Mouse (Mus musculus): ENCODE measurements around the gene Samd13. TPM values are rescaled to one million over a fixed set of nuclear protein-coding genes. Genes with fewer than 3 reads are reported as not detected.

Samd13 gene
- total RNA-seq, 2 experiments from 2014 or later: 0.23 to 0.59 TPM

GRCm38 (mm10) chr3:146616533-146617283 is 68.7 kb downstream of the Samd13 start:
- DNase-seq (ENCODE audit: low spot score in 2 of 2): no peak

GRCm38 (mm10) chr3:146615496-146615895 is 69.9 kb downstream of the Samd13 start, which contains the start of gene Dnase2b:
Gene Dnase2b (minus strand): TSS chr3:146615596.
- no peak for DNase-seq (ENCODE audit: low spot score in 2 of 2)

- DNase-seq (ENCODE audit: low spot score in 2 of 2): no peak
Measured at GRCm38 (mm10) chr3:146611821-146612220, 73.6 kb downstream of the Samd13 start.

- DNase-seq (ENCODE audit: low spot score in 2 of 2): no peak
Measured at GRCm38 (mm10) chr3:146611261-146611660, 74.1 kb downstream of the Samd13 start.

- DNase-seq (ENCODE audit: low spot score in 2 of 2): peak; percentile 30 to 54
Measured at GRCm38 (mm10) chr3:146610322-146610721, 75.1 kb downstream of the Samd13 start.

- DNase-seq (ENCODE audit: low spot score in 2 of 2): peak; percentile 43 to 59
Measured at GRCm38 (mm10) chr3:146607368-146607767, 78.0 kb downstream of the Samd13 start.

- DNase-seq (ENCODE audit: low spot score in 2 of 2): no peak
Measured at GRCm38 (mm10) chr3:146604647-146605046, 80.7 kb downstream of the Samd13 start.

GRCm38 (mm10) chr3:146602531-146602930 is 82.9 kb downstream of the Samd13 start:
- DNase-seq (ENCODE audit: low spot score in 2 of 2): no peak

- no peak for DNase-seq (ENCODE audit: low spot score in 2 of 2)
Measured at GRCm38 (mm10) chr3:146601205-146601604, 84.2 kb downstream of the Samd13 start.

GRCm38 (mm10) chr3:146599198-146599900 is 86.0 kb downstream of the Samd13 start:
- DNase-seq (ENCODE audit: low spot score in 2 of 2): no peak

GRCm38 (mm10) chr3:146598411-146598810 is 87.0 kb downstream of the Samd13 start:
- DNase-seq (ENCODE audit: low spot score in 2 of 2): peak; percentile 33 to 51

GRCm38 (mm10) chr3:146596864-146597263 is 88.5 kb downstream of the Samd13 start:
- DNase-seq (ENCODE audit: low spot score in 2 of 2): no peak

GRCm38 (mm10) chr3:146596387-146596786 is 89.0 kb downstream of the Samd13 start:
- no peak for DNase-seq (ENCODE audit: low spot score in 2 of 2)

GRCm38 (mm10) chr3:146595440-146595839 is 90.0 kb downstream of the Samd13 start:
- DNase-seq (ENCODE audit: low spot score in 2 of 2): no peak

Other genes with a start within 250 kb of the Samd13 start
- 1 to 10 TPM; 6.5 to 7.5 TPM for gene Ctbs, start 235.8 kb downstream of the Samd13 start, total RNA-seq (2021)
- 1 to 10 TPM; 2.5 to 3.4 TPM for gene Spata1, start 185.8 kb downstream of the Samd13 start, total RNA-seq (2021)
- gene Gng5, start 185.8 kb downstream of the Samd13 start, total RNA-seq (2021): 10 to 100 TPM; 48.4 to 49.5 TPM
- gene Rpf1, start 164.2 kb downstream of the Samd13 start, total RNA-seq (2021): 10 to 100 TPM; 16.4 to 16.7 TPM
- under 1 TPM in 1 of 2 experiments, not detected in 1; 0.37 TPM for gene Uox, start 115.2 kb downstream of the Samd13 start, total RNA-seq (2021)
- gene Dnase2b, start 70.0 kb downstream of the Samd13 start, total RNA-seq (2021): not detected
- gene 4930503B20Rik, start 34.3 kb downstream of the Samd13 start, total RNA-seq (2021): not detected
- 100 to 1,000 TPM; 453 to 516 TPM for gene Prkacb, start 127.4 kb upstream of the Samd13 start, total RNA-seq (2021)
- 100 to 1,000 TPM; 170 to 178 TPM for gene Ttll7, start 166.8 kb upstream of the Samd13 start, total RNA-seq (2021)